Mouse (Mus musculus): ENCODE data around the gene Zfp26. TPM values are rescaled to one million over a fixed set of nuclear protein-coding genes. Genes with fewer than 3 reads are reported as not detected.
A peak's percentile ranks its signal among the peaks of the same experiment; 100 is the strongest.

Gene Zfp26
- polyA plus RNA-seq (2012; rRNA removed) = 16.3 and 17.9 TPM in 2 replicates

GRCm38 (mm10) chr9:20459377-20460317, at the start of gene Zfp26:
Gene Zfp26, minus strand, starts transcription at chr9:20460162.
- TF ChIP-seq POLR2A (IDR thresholded peaks at IDR 0.05; ENCODE audit: borderline replicate concordance, extremely low read depth, insufficient read depth, insufficient read length, poor library complexity, severe bottlenecking) (no peak), CTCF (IDR thresholded peaks at IDR 0.05; ENCODE audit: borderline replicate concordance, extremely low read depth, insufficient read depth, insufficient read length) (no peak)
- peak; percentile 92 for DNase-seq (ENCODE audit: low read depth)

- DNase-seq (ENCODE audit: low read depth) = no peak
- no peak for TF ChIP-seq CTCF (IDR thresholded peaks at IDR 0.05; ENCODE audit: borderline replicate concordance, extremely low read depth, insufficient read depth, insufficient read length)
- TF ChIP-seq POLR2A (IDR thresholded peaks at IDR 0.05; ENCODE audit: borderline replicate concordance, extremely low read depth, insufficient read depth, insufficient read length, poor library complexity, severe bottlenecking) = no peak
Measured at GRCm38 (mm10) chr9:20509676-20510075, 49.7 kb upstream of the Zfp26 start.

- TF ChIP-seq CTCF (IDR thresholded peaks at IDR 0.05; ENCODE audit: borderline replicate concordance, extremely low read depth, insufficient read depth, insufficient read length) = no peak
- no peak for TF ChIP-seq POLR2A (IDR thresholded peaks at IDR 0.05; ENCODE audit: borderline replicate concordance, extremely low read depth, insufficient read depth, insufficient read length, poor library complexity, severe bottlenecking)
- DNase-seq (ENCODE audit: low read depth) = no peak
Measured at GRCm38 (mm10) chr9:20504801-20505200, 44.8 kb upstream of the Zfp26 start.

GRCm38 (mm10) chr9:20493281-20493680, 33.3 kb upstream of the Zfp26 start:
- no peak for DNase-seq (ENCODE audit: low read depth)
- TF ChIP-seq POLR2A (IDR thresholded peaks at IDR 0.05; ENCODE audit: borderline replicate concordance, extremely low read depth, insufficient read depth, insufficient read length, poor library complexity, severe bottlenecking) = no peak
- no peak for TF ChIP-seq CTCF (IDR thresholded peaks at IDR 0.05; ENCODE audit: borderline replicate concordance, extremely low read depth, insufficient read depth, insufficient read length)

GRCm38 (mm10) chr9:20492527-20493233, 32.7 kb upstream of the Zfp26 start, which contains the start of gene Zfp426:
Gene Zfp426, minus strand, starts transcription at chr9:20492746.
- peak; percentile 48; the same call in 1 of the 2 replicates for TF ChIP-seq POLR2A (IDR thresholded peaks at IDR 0.05; ENCODE audit: borderline replicate concordance, extremely low read depth, insufficient read depth, insufficient read length, poor library complexity, severe bottlenecking)
- TF ChIP-seq CTCF (IDR thresholded peaks at IDR 0.05; ENCODE audit: borderline replicate concordance, extremely low read depth, insufficient read depth, insufficient read length) = no peak
- DNase-seq (ENCODE audit: low read depth) = peak; percentile 98

- TF ChIP-seq CTCF (IDR thresholded peaks at IDR 0.05; ENCODE audit: borderline replicate concordance, extremely low read depth, insufficient read depth, insufficient read length) (no peak), POLR2A (IDR thresholded peaks at IDR 0.05; ENCODE audit: borderline replicate concordance, extremely low read depth, insufficient read depth, insufficient read length, poor library complexity, severe bottlenecking) (no peak)
- peak; percentile 22 for DNase-seq (ENCODE audit: low read depth)
Measured at GRCm38 (mm10) chr9:20491858-20492526, 32.0 kb upstream of the Zfp26 start.

GRCm38 (mm10) chr9:20489536-20489935, 29.6 kb upstream of the Zfp26 start:
- TF ChIP-seq POLR2A (IDR thresholded peaks at IDR 0.05; ENCODE audit: borderline replicate concordance, extremely low read depth, insufficient read depth, insufficient read length, poor library complexity, severe bottlenecking) (no peak), CTCF (IDR thresholded peaks at IDR 0.05; ENCODE audit: borderline replicate concordance, extremely low read depth, insufficient read depth, insufficient read length) (no peak)
- no peak for DNase-seq (ENCODE audit: low read depth)

GRCm38 (mm10) chr9:20479396-20479795, 19.4 kb upstream of the Zfp26 start:
- TF ChIP-seq POLR2A (IDR thresholded peaks at IDR 0.05; ENCODE audit: borderline replicate concordance, extremely low read depth, insufficient read depth, insufficient read length, poor library complexity, severe bottlenecking) (no peak), CTCF (IDR thresholded peaks at IDR 0.05; ENCODE audit: borderline replicate concordance, extremely low read depth, insufficient read depth, insufficient read length) (no peak)
- DNase-seq (ENCODE audit: low read depth) = no peak

- DNase-seq (ENCODE audit: low read depth) = no peak
- TF ChIP-seq CTCF (IDR thresholded peaks at IDR 0.05; ENCODE audit: borderline replicate concordance, extremely low read depth, insufficient read depth, insufficient read length) (no peak), POLR2A (IDR thresholded peaks at IDR 0.05; ENCODE audit: borderline replicate concordance, extremely low read depth, insufficient read depth, insufficient read length, poor library complexity, severe bottlenecking) (no peak)
Measured at GRCm38 (mm10) chr9:20476632-20477031, 16.7 kb upstream of the Zfp26 start.

- DNase-seq (ENCODE audit: low read depth) = peak; percentile 82
- TF ChIP-seq POLR2A (IDR thresholded peaks at IDR 0.05; ENCODE audit: borderline replicate concordance, extremely low read depth, insufficient read depth, insufficient read length, poor library complexity, severe bottlenecking) (no peak), CTCF (IDR thresholded peaks at IDR 0.05; ENCODE audit: borderline replicate concordance, extremely low read depth, insufficient read depth, insufficient read length) (peak; percentile 76; the same call in 1 of the 2 replicates)
Measured at GRCm38 (mm10) chr9:20466761-20467442, 6.9 kb upstream of the Zfp26 start.
